Mouse (Mus musculus) liver, embryonic 13.5 days (tissue): ENCODE measurements around the gene Cnpy1. TPM values are rescaled to one million over a fixed set of nuclear protein-coding genes. Genes with fewer than 3 reads are reported as not detected.

Source experiments
- ATAC-seq: fragments of 200-750 bp; cut with Nextera tagmentation; 2 replicates; pipeline ENCODE4 v1.8.0; 2017; ENCODE audit warnings: low read depth, mild to moderate bottlenecking, moderate number of reproducible peaks, moderate library complexity
- DNase-seq: peaks from one replicate; pipeline ENCODE4 v3.0.0; 2022
- H3K27ac ChIP-seq: fragments of 300-500 bp; sonication (generic); 2 replicates; pipeline ENCODE4 v1.5.1; 2015; ENCODE audit warnings: moderate library complexity, mild to moderate bottlenecking, inconsistent platforms
- H3K27me3 ChIP-seq: fragments of 300-500 bp; sonication (generic); 2 replicates; pipeline ENCODE4 v1.6.1; 2015; ENCODE audit warnings: mild to moderate bottlenecking, inconsistent platforms
- H3K36me3 ChIP-seq: fragments of 300-500 bp; sonication (generic); 2 replicates; pipeline ENCODE4 v1.6.1; 2015; ENCODE audit warnings: mild to moderate bottlenecking, inconsistent platforms
- H3K4me1 ChIP-seq: fragments of 300-500 bp; sonication (generic); replicated peaks from 2 replicates; pipeline ENCODE4 v1.6.1; 2015; ENCODE audit warnings: inconsistent platforms
- H3K4me2 ChIP-seq: fragments of 300-500 bp; sonication (generic); 2 replicates; pipeline ENCODE4 v1.6.1; 2015; ENCODE audit warnings: inconsistent platforms, mild to moderate bottlenecking, moderate library complexity
- H3K4me3 ChIP-seq: fragments of 300-500 bp; sonication (generic); replicated peaks from 2 replicates; pipeline ENCODE4 v1.5.1; 2015; ENCODE audit warnings: mild to moderate bottlenecking, inconsistent platforms
- H3K9ac ChIP-seq: fragments of 300-500 bp; sonication (generic); 2 replicates; pipeline ENCODE4 v1.6.1; 2015; ENCODE audit warnings: mild to moderate bottlenecking, inconsistent platforms
- H3K9me3 ChIP-seq: fragments of 300-500 bp; sonication (generic); replicated peaks from 2 replicates; pipeline ENCODE4 v1.6.1; 2016; ENCODE audit warnings: inconsistent platforms
- WGBS: fragments of 180-500 bp; shearing (Covaris S2); methylation state at CpG from one replicate; pipeline ENCODE4 v1.1.7; 2015; ENCODE audit not compliant: insufficient replicate concordance; 5-methylcytosine and 5-hydroxymethylcytosine counted together
- polyA plus RNA-seq: library from polyadenylated mRNA; unstranded; fragments of >200 nt; fragmentation: Nextera tagmentation; extraction: Ambion mirVana; gene quantifications from 2 replicates; pipeline ENCODE4 v1.2.1, GENCODE M21; 2015

Gene Cnpy1
- polyA plus RNA-seq, 1 experiment from 2014 or later: 0.03 TPM

DNA sequence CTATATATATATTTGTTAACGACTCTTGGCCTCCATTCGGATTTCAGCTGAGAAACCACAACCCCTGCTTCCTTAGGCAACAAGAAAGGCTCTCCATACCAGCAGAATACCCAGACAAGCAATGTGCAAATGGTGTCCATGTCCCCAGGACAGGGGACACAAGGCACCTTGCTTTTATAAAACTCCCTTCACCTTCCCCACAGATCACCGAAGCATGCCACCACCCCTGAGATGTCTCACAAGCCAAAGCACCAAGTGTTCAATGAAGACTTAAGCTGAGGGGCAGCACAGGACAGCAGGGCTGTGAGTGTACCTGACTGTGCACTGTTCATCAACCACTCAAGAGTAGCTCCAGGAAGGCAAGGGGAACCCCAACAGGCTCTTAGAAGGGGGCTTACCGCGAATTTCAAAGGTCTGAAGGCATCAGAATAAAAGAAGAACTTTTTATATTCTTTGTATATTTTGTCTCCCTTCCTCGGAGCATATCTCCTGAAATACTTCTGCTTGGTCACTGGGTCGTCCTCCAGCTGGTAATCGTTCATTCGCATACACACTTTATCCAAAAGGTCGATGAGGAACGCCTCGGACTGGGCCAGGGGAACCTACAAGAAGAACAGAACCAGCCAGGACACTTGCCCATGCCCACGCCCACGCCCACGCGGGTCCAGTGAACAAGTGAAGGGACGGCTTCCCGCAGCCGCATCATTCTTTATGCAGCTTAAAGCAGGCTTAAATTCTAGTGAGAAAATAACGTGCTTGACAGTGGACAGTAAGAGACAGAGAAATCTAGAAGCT is 36.7 kb downstream of the Cnpy1 start:
- ATAC-seq (no peak), DNase-seq (no peak)
- Histone ChIP-seq H3K4me3 (no peak overlapping the region), H3K4me1 (peaks cover 11% of the 10 kb centered on the region), H3K36me3 (no peaks in the 10 kb centered on the region), H3K4me2 (no peak overlapping the region), H3K27ac (no peak overlapping the region), H3K9me3 (no peaks in the 10 kb centered on the region), H3K27me3 (peaks cover 87% of the 10 kb centered on the region), H3K9ac (no peak overlapping the region)
- 11% methylated on average over 20 of the region's 20 CpGs for WGBS

DNA sequence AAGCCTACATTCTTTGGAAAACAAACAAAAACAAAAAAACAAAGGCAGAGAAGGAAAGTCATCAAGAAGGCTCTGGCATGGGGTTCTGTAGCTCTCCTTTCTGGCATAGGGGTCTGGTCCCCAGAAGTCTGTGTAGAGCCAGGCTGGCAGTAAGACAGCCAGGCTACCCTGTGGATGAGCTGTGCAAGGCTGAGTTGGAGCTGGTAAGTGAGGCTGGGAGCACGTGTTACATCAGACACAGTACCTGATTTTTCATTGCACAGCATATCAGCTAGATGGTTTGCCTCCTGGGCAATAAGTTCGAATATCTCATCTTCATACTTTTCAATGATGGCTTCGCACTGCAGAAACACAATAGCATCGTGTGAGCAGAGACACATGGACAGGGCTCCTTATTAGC is 38.6 kb downstream of the Cnpy1 start:
- H3K27ac ChIP-seq: no peak overlapping the region
- ATAC-seq: no peak
- H3K4me2 ChIP-seq: no peak overlapping the region
- peaks cover 86% of the 10 kb centered on the region for H3K27me3 ChIP-seq
- H3K9me3 ChIP-seq: no peaks in the 10 kb centered on the region
- no peaks in the 10 kb centered on the region for H3K36me3 ChIP-seq
- H3K4me3 ChIP-seq: no peak overlapping the region
- peaks cover 11% of the 10 kb centered on the region for H3K4me1 ChIP-seq
- 50% methylated on average over 4 of the region's 4 CpGs for WGBS
- no peak overlapping the region for H3K9ac ChIP-seq
- no peak for DNase-seq

DNA sequence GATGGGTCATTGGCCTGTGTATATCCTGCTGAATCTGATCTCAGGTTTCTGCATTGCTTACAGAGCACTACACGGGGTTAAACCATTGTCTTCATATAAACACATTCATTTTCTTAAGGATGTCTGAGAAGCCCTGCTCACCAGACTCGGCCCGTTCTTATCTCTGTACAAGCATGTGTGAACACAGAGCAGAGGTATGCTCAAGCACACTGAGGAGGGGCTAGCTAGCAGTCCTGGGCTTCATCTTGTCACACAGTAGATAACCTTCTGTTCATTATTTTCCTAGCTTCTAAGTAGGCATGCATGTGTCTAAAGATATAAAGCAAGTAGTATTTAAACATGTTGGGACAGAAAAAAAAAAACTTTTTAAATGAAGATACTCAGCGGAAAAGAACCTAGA is 39.2 kb downstream of the Cnpy1 start:
- H3K36me3 ChIP-seq: no peaks in the 10 kb centered on the region
- DNase-seq: peak; percentile 11
- H3K27ac ChIP-seq: no peak overlapping the region
- no peak overlapping the region for H3K4me2 ChIP-seq
- no peak overlapping the region for H3K4me3 ChIP-seq
- peaks cover 11% of the 10 kb centered on the region for H3K4me1 ChIP-seq
- 20% methylated on average over 4 of the region's 4 CpGs for WGBS
- no peaks in the 10 kb centered on the region for H3K9me3 ChIP-seq
- peak; percentile 88 for ATAC-seq
- peaks cover 85% of the 10 kb centered on the region for H3K27me3 ChIP-seq
- H3K9ac ChIP-seq: no peak overlapping the region

DNA sequence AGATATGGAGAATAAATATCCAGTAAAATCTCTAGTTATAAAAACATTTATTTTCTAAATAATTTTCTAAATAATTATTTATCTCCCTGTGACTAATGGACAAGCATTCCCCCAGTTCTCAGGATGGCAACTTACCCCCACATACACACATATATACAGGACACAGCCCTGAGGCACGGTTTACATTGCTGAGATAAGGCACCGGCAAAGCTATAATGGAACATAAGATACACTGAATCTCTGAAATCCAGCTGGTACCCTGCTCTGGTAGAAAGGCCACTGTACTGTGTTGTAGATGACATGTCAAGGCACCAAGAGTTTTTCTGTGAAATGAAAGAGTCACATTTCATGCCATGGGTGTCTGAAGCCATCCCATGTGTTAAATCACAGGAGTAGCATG is 40.9 kb downstream of the Cnpy1 start:
- Histone ChIP-seq H3K27me3 (peaks cover 78% of the 10 kb centered on the region), H3K4me3 (no peak overlapping the region), H3K9me3 (no peaks in the 10 kb centered on the region), H3K4me2 (no peak overlapping the region), H3K27ac (no peak overlapping the region), H3K9ac (no peak overlapping the region), H3K36me3 (no peaks in the 10 kb centered on the region), H3K4me1 (peaks cover 7% of the 10 kb centered on the region; the same call in 1 of the 2 replicates)
- 33% methylated on average over 2 of the region's 2 CpGs for WGBS
- peak; percentile 76 for ATAC-seq
- no peak for DNase-seq

DNA sequence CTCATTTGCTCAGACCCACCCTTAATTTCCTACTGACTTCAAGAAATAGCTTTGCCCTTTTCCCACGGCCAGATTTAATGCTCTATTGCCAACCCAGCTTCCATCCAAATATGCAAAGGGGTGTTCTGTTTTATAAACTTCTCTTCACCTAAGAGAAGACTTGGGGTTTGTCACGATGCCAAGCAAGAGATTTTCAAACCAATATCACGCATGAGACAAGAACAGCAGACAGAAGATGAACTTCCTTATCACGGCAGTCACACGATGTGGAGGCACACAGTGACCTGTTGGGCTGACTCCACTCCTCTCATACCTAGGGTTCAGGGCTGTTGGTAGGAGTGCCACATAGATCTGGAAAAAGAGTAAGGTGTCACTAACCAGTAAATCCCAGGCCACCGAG is 42.5 kb downstream of the Cnpy1 start:
- Histone ChIP-seq H3K27ac (no peak overlapping the region), H3K9ac (no peak overlapping the region), H3K4me3 (no peak overlapping the region), H3K9me3 (no peaks in the 10 kb centered on the region), H3K27me3 (peaks cover 69% of the 10 kb centered on the region), H3K36me3 (no peaks in the 10 kb centered on the region), H3K4me1 (peaks cover 6% of the 10 kb centered on the region; the same call in 1 of the 2 replicates), H3K4me2 (no peak overlapping the region)
- DNase-seq (no peak), ATAC-seq (no peak)
- 48% methylated on average over 6 of the region's 6 CpGs for WGBS

DNA sequence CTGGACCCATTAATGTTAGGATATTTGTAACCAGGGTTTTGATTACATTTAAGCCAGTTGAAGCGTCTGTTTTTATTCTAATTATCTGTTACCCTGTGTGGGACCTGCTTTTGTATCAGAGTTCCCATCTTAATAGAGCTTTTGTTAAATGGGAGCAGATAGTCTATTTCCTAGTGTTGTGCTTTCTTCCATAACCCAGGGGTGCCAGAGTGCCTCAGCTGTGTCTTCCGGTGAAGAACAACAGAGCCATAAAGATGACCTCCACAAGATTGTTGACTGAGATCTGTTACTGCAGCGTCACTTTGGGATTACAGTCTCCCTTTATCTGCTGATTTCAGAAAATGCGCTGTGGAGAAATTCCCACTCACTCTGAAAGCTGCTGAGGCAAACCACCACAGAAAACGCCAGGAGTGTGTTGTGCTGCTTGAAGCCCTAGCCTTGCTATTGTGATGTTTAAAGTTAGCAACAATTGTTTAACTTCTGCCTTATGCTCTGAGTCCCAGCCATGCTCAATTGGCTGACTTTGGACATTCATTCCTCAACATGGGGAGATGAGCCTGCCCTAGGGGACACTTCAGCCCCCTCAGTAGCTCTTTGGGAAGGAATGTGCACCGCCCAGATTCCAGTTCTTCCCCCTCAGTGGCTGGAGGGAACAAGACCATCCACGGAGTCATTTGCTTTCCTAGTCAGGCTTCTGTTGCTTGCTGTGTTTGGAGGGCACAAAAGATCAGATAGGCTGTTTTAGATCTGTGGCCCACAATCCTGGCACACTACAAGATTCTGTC is 46.3 kb downstream of the Cnpy1 start:
- DNase-seq (no peak), ATAC-seq (no peak)
- H3K27me3 ChIP-seq: peaks cover 55% of the 10 kb centered on the region
- no peaks in the 10 kb centered on the region for H3K4me1 ChIP-seq
- no peak overlapping the region for H3K4me3 ChIP-seq
- no peak overlapping the region for H3K27ac ChIP-seq
- H3K9me3 ChIP-seq: no peaks in the 10 kb centered on the region
- 36% methylated on average over 7 of the region's 7 CpGs for WGBS
- H3K4me2 ChIP-seq: no peak overlapping the region
- H3K9ac ChIP-seq: no peak overlapping the region
- H3K36me3 ChIP-seq: no peaks in the 10 kb centered on the region

DNA sequence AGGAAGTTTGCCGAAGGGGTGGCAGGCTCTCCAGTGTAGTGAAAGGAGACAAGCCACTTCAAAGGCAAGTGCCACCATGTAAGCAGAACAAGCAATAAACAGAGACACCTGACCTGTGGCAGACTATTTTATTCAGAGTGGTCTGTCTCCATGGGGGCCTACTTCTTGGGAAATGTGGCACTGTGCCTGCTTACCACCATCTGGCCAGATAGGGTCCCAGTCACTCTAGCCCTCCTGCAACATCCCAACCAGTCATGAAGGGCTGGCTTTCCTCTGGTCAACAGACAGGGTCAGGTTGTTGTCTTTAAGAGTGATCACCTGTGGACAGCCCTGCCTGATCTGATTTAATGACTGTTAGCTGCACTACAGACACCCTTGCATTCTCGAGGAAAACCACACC is 50.1 kb downstream of the Cnpy1 start:
- no peak overlapping the region for H3K27ac ChIP-seq
- no peak overlapping the region for H3K4me2 ChIP-seq
- peaks cover 42% of the 10 kb centered on the region for H3K27me3 ChIP-seq
- H3K36me3 ChIP-seq: no peaks in the 10 kb centered on the region
- no peak overlapping the region for H3K4me3 ChIP-seq
- no peaks in the 10 kb centered on the region for H3K4me1 ChIP-seq
- 38% methylated on average over 2 of the region's 2 CpGs for WGBS
- no peaks in the 10 kb centered on the region for H3K9me3 ChIP-seq
- DNase-seq: no peak
- no peak overlapping the region for H3K9ac ChIP-seq
- ATAC-seq: no peak

DNA sequence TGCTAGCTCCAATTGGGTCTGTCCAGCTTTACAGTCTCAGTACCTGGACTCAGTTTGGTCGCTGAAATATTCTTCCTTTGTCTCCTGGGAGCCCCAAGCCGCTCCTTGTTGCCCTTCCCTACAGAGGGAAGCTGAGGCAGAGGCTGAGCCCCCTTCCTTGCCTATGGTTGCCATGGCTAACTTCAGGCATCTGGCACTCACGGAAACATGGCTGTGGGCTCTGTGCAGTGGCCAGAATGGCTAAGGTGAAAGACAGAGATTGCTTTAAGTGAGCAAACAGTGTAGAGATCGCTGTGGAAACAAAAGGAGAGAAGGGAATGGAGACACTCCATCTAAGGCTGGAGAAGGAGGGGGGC is 53.5 kb downstream of the Cnpy1 start:
- Histone ChIP-seq H3K27me3 (peaks cover 35% of the 10 kb centered on the region; the same call in 1 of the 2 replicates), H3K9ac (no peak overlapping the region), H3K4me2 (no peak overlapping the region), H3K4me3 (no peak overlapping the region), H3K36me3 (no peaks in the 10 kb centered on the region), H3K4me1 (no peaks in the 10 kb centered on the region), H3K9me3 (no peaks in the 10 kb centered on the region), H3K27ac (no peak overlapping the region)
- DNase-seq (no peak), ATAC-seq (no peak)
- 34% methylated on average over 4 of the region's 4 CpGs for WGBS

DNA sequence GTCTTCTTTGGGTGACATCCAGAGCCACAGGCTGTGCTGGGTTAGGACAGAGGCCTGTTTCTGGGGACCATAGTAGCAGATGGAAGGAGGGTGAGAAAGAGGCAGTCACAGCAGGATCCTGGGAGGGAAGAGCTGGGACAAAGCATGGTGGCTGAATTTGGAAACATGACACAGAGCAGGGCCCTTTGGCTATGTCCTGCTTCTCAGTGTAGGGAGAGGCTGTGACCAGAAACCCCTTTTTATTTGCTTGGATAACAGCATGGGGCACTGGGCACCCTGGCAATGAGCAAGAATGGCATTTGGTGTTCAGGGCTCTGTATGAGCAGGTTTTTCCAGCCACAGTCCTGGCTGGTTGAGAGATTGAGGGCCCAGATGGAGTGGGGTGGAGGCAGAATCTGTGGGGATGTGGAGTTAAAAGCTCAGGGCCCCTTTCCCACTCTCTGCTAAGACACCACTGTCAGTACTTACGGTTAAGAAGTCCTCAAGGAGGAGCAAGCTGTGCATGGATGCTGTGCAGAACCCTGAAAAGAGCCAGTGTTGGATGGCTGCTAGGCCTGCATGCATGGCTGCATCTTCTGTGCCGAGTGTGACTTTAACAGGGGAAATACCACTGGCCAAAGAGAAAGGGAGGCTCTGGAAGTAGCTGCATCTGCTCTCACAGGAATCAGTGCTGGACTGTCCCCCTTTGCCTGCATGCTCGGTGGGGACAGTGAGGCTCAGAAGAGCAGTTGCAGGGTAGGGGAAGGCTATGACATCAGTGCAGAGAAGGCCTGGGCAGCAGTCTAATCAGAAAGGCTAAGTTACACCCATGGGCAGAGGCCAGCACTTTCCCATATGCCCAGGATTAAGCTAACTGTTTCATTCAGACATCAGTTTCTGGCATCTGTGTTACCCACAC is 54.2 kb downstream of the Cnpy1 start:
- Histone ChIP-seq H3K27me3 (peaks cover 39% of the 10 kb centered on the region; the same call in 1 of the 2 replicates), H3K4me3 (no peak overlapping the region), H3K36me3 (no peaks in the 10 kb centered on the region), H3K9me3 (no peaks in the 10 kb centered on the region), H3K9ac (no peak overlapping the region), H3K4me1 (no peaks in the 10 kb centered on the region), H3K4me2 (no peak overlapping the region), H3K27ac (no peak overlapping the region)
- 41% methylated on average over 3 of the region's 3 CpGs for WGBS
- no peak for ATAC-seq
- DNase-seq: no peak

DNA sequence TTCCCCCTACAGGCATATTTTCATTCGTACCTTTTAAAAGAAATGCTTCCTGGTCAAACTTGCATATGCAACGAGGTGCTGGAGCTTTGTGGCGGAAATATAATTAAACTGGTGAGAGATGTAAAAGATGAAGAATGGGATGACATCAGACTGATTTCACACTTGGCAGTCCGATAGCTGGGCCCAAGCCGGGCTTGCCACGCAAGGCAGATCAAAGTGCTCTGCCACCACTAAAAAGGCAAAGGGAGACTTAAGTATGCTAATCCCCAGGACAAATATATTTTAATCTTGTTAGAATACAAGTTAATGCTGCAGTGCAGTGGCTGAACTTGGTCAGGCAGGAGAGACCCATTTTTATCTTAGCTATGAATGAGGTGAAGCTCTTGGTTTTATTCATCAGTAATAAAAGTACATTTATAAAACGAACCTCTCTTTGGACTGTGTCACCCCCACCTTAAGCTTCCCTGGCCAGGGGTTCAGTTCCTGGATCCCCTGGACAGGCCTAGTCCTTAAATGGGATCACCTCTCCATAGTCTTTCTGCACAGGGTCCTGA is 66.3 kb downstream of the Cnpy1 start:
- H3K36me3 ChIP-seq: no peaks in the 10 kb centered on the region
- no peak overlapping the region for H3K27ac ChIP-seq
- H3K27me3 ChIP-seq: peaks cover 80% of the 10 kb centered on the region
- ATAC-seq (no peak), DNase-seq (no peak)
- H3K9ac ChIP-seq: no peak overlapping the region
- no peak overlapping the region for H3K4me2 ChIP-seq
- 30% methylated on average over 7 of the region's 7 CpGs for WGBS
- no peak overlapping the region for H3K4me3 ChIP-seq
- no peaks in the 10 kb centered on the region for H3K4me1 ChIP-seq
- H3K9me3 ChIP-seq: no peaks in the 10 kb centered on the region

DNA sequence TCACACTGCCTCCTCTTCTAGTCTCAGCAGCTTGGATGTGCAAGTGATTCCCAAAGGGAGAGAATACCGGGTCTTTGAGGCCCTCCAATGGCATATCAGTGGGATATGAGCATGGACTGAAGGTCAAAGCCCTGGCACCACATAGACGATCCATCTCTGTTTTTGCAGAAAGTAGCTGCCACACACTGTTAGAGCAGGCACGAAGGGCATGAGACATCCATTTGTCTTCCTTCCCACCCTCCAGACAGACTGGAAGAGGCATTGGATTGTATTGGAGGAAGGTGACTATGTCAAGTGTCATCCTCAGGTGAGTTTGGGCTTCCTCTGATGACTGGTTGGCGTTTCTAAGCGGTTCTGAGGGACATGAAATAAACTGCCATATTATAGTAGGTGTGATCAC is 67.3 kb downstream of the Cnpy1 start:
- WGBS: 27% methylated on average over 5 of the region's 5 CpGs
- Histone ChIP-seq H3K36me3 (no peaks in the 10 kb centered on the region), H3K27me3 (peaks cover 90% of the 10 kb centered on the region), H3K9me3 (no peaks in the 10 kb centered on the region), H3K27ac (no peak overlapping the region), H3K9ac (no peak overlapping the region), H3K4me3 (no peak overlapping the region), H3K4me2 (no peak overlapping the region), H3K4me1 (no peaks in the 10 kb centered on the region)
- ATAC-seq (no peak), DNase-seq (no peak)
